Mouse (Mus musculus): ENCODE measurements around the gene Hsd17b2.

Hsd17b2 gene

GRCm38 (mm10) chr8:117701859-117702258 lies at the start of gene Hsd17b2:
Gene Hsd17b2 (plus strand): TSS chr8:117701904.
- DNase-seq: no peak

- no peak for DNase-seq
Measured at GRCm38 (mm10) chr8:117652318-117652717, 49.4 kb upstream of the Hsd17b2 start.

- DNase-seq: no peak
Measured at GRCm38 (mm10) chr8:117658990-117659389, 42.7 kb upstream of the Hsd17b2 start.

- no peak for DNase-seq
Measured at GRCm38 (mm10) chr8:117660358-117661031, 41.2 kb upstream of the Hsd17b2 start.

- DNase-seq: no peak
Measured at GRCm38 (mm10) chr8:117667349-117668124, 34.2 kb upstream of the Hsd17b2 start.

- DNase-seq: no peak
Measured at GRCm38 (mm10) chr8:117670461-117670860, 31.2 kb upstream of the Hsd17b2 start.

- DNase-seq: no peak
Measured at GRCm38 (mm10) chr8:117672558-117672957, 29.1 kb upstream of the Hsd17b2 start.

GRCm38 (mm10) chr8:117673430-117673830 lies 28.3 kb upstream of the Hsd17b2 start, which contains the start of gene Sdr42e1:
Gene Sdr42e1 (minus strand): TSS chr8:117673689.
- DNase-seq: peak; percentile 15 to 23

- DNase-seq: no peak
Measured at GRCm38 (mm10) chr8:117675171-117675570, 26.5 kb upstream of the Hsd17b2 start.

- DNase-seq: no peak
Measured at GRCm38 (mm10) chr8:117676460-117676859, 25.2 kb upstream of the Hsd17b2 start.

GRCm38 (mm10) chr8:117677011-117677410 lies 24.7 kb upstream of the Hsd17b2 start:
- no peak for DNase-seq

GRCm38 (mm10) chr8:117678650-117679049 lies 23.1 kb upstream of the Hsd17b2 start:
- DNase-seq: no peak

- no peak for DNase-seq
Measured at GRCm38 (mm10) chr8:117683925-117684472, 17.7 kb upstream of the Hsd17b2 start.

- no peak for DNase-seq
Measured at GRCm38 (mm10) chr8:117684504-117684903, 17.2 kb upstream of the Hsd17b2 start.

- no peak for DNase-seq
Measured at GRCm38 (mm10) chr8:117687890-117688289, 13.8 kb upstream of the Hsd17b2 start.

GRCm38 (mm10) chr8:117692131-117692530 lies 9.6 kb upstream of the Hsd17b2 start:
- DNase-seq: no peak

GRCm38 (mm10) chr8:117695636-117696035 lies 6.1 kb upstream of the Hsd17b2 start:
- DNase-seq: no peak

GRCm38 (mm10) chr8:117697248-117697647 lies 4.5 kb upstream of the Hsd17b2 start:
- DNase-seq: peak; percentile 15 to 58

GRCm38 (mm10) chr8:117700699-117701098 lies 1.0 kb upstream of the Hsd17b2 start:
- DNase-seq: no peak

- DNase-seq: no peak
Measured at GRCm38 (mm10) chr8:117701246-117701645, 458 bp upstream of the Hsd17b2 start.

GRCm38 (mm10) chr8:117702701-117703100 lies 997 bp downstream of the Hsd17b2 start:
- no peak for DNase-seq

- no peak for DNase-seq
Measured at GRCm38 (mm10) chr8:117706141-117706540, 4.4 kb downstream of the Hsd17b2 start.

GRCm38 (mm10) chr8:117712226-117712625 lies 10.5 kb downstream of the Hsd17b2 start:
- peak in 1 of 2 experiments; percentile 5 for DNase-seq

- DNase-seq: no peak
Measured at GRCm38 (mm10) chr8:117714604-117715003, 12.9 kb downstream of the Hsd17b2 start.
